Mouse (Mus musculus) thymus, adult 18-20 months (tissue): ENCODE data around the gene Nudt17.
A peak's percentile ranks its signal among the peaks of the same experiment; 100 is the strongest.
"Not testable (repeated sequence)": the region's sequence is repeated elsewhere in the genome, so short reads cannot be mapped to it uniquely, and the experiment has no call there.

ENCODE experiments used
- DNase-seq, 2 experiments: peaks; one replicate each; pipeline ENCODE4 v3.0.0; 2022; ENCODE audit warnings: mixed read lengths in 2 of 2

Nudt17 gene

GRCm38 (mm10) chr3:96700376-96700775 lies 8.0 kb downstream of the Nudt17 start:
- DNase-seq: no peak

DNA sequence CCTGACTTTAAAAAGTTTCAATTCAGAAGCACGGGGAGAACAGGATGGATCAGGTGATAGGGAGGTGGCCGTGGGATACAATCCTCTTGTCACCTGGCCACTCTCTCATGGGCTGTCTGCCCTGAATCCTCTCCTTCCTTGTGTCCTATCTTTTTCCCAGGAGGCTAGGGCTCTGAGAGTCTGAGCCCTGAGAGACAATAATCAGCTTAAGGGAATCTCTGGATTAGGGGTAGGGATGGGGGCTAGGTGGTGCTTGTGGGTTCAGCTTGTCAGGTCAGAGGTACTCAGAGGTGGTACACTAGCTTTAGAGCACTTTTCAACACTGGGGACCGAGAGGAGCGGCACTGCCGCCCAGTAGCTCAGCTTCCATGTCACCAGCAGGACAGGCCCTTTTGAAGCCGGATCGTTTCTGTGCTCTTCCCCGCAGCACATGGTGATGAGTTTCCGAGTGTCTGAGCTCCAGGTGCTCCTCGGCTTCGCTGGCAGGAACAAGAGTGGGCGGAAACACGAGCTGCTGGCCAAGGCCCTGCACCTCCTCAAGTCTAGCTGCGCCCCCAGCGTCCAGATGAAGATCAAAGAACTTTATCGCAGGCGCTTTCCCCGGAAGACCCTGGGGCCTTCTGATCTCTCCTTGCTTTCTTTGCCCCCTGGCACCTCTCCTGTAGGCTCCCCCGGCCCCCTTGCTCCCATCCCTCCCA lies 9.2 kb downstream of the Nudt17 start:
- no peak for DNase-seq

- DNase-seq: peak; percentile 54 to 56
Observed at GRCm38 (mm10) chr3:96696766-96697732, 11.3 kb downstream of the Nudt17 start.

- DNase-seq: peak; percentile 40 to 47
Observed at GRCm38 (mm10) chr3:96696198-96696765, 12.1 kb downstream of the Nudt17 start, which contains the start of gene Pias3. Gene Pias3, plus strand, starts transcription at chr3:96696384.

- DNase-seq: no peak
Observed at GRCm38 (mm10) chr3:96693579-96693978, 14.8 kb downstream of the Nudt17 start.

- no peak for DNase-seq
Observed at GRCm38 (mm10) chr3:96692506-96692905, 15.9 kb downstream of the Nudt17 start.

DNA sequence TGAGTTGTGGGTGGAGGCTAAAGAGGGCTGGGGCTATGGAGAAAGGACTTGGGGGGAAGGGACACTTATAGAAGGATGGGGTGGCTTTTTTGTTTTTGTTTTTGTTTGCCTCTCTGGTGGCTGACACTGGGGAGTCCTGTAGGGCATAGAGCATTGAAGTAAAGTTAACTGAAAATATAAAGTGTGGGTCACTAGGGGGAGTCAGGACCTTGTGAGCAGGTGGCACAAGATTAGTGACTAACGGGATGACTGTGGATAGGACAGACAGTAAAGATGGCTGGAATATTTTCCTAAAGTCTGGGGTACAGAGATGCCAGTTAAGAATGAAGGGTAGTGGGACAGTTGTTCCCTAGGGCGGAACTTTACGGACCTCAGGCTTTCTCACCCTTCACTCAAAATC lies 18.1 kb downstream of the Nudt17 start:
- DNase-seq: no peak

GRCm38 (mm10) chr3:96688854-96689253 lies 19.5 kb downstream of the Nudt17 start:
- no peak for DNase-seq

GRCm38 (mm10) chr3:96686057-96686456 lies 22.3 kb downstream of the Nudt17 start:
- DNase-seq: not testable (repeated sequence)

GRCm38 (mm10) chr3:96684822-96685156 lies 23.6 kb downstream of the Nudt17 start:
- no peak for DNase-seq

- no peak for DNase-seq
Observed at GRCm38 (mm10) chr3:96684151-96684821, 24.1 kb downstream of the Nudt17 start.

DNA sequence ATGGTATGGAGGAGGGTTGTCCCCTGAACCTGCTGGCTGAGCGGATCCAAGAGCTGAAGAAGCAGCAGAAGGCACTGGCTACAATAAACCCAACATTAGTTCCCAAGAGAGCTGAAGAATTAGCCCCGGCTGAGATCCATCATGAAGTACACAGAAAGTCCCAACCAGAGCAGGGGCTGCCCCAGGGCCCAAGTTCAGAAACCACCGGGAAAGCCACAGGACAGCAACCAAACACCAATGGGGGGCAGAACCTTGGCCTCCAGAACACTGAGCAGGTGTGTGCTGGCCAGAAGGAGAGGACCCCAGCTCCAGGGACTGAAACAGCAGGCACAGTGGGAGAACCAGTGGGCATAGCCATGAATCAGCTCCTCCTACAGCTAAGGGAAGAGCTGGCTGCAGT lies 24.9 kb downstream of the Nudt17 start:
- no peak for DNase-seq

- DNase-seq: no peak
Observed at GRCm38 (mm10) chr3:96680269-96680956, 27.9 kb downstream of the Nudt17 start.

DNA sequence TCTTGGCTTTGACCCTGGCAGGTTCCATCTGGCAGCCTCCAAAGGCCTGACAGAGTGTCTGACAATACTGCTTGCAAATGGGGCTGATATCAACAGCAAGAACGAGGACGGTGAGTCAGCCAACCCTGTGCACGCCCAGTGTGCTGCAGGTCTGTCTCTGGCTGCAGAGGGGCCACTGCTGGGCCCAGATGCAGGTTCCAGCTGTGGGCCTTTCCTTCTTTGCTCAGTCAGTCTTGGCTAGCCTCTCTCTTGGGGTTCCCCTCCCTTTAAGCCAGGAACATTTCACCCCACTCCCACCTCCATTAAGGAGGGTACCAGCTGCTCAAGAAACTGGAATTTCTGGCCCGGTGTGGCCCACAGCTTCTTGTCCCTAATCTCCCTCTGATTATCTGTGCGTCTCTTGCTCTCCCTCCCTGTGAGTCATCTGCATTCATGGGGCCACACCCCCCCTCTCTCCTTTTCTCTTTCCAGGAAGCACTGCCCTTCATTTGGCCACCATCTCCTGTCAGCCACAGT lies 29.1 kb downstream of the Nudt17 start:
- no peak for DNase-seq

- no peak for DNase-seq
Observed at GRCm38 (mm10) chr3:96678456-96678855, 29.9 kb downstream of the Nudt17 start.

- no peak for DNase-seq
Observed at GRCm38 (mm10) chr3:96675690-96676089, 32.7 kb downstream of the Nudt17 start.

GRCm38 (mm10) chr3:96675171-96675570 lies 33.2 kb downstream of the Nudt17 start:
- DNase-seq: no peak

DNA sequence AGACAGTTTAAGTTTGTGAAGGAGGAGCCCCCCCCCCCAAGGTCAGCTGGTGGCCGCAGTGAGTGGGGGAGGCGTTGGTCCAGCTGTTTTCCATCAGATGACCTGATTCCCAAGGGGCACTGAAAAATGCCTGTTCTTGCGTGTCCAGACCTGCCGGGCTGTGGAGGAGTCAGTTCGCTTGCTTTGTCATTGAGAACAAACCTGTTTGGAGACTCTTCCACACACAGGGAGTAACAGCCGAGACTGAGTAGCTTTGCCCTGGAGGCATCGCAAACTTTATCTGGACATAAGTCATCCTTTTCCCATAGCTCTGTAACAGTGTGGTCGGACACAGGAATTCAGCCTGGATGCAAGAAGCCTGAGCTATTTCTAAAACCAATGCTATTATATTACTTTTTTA lies 33.9 kb downstream of the Nudt17 start:
- DNase-seq: no peak

GRCm38 (mm10) chr3:96673514-96673913 lies 34.8 kb downstream of the Nudt17 start:
- no peak for DNase-seq

DNA sequence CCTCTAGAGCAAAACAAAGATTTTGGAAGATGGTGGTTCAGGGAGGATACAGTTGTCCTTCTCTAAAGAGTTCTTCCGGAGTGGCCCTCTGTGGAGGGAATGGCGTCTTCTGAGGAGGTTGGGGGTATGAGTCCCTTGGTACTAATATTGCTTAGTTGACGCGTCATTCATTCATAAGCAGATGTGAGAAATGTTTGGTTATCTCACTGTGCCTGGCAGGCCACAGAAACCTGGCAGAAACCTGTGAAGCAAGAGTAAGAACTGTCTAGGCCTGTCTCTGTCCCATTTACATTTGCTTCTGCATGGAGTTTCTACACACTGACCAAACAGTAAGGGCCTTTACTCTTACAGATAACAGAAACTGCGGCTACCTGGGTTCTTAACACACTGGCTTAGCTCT lies 36.8 kb downstream of the Nudt17 start:
- no peak for DNase-seq

GRCm38 (mm10) chr3:96669727-96670468 lies 38.5 kb downstream of the Nudt17 start, which contains the start of gene Ankrd35:
Gene Ankrd35, plus strand, starts transcription at chr3:96670131.
- DNase-seq: peak; percentile 66 to 76
